Mouse (Mus musculus) bone marrow macrophage, adult 2 months (primary cell): ENCODE measurements around the gene Dclre1a.

Experiments
- CTCF ChIP-seq: IDR thresholded peaks from 2 replicates; pipeline ENCODE4 v1.5.1; 2012; ENCODE audit warnings: low read depth, mild to moderate bottlenecking, low read length, moderate library complexity
- POLR2A ChIP-seq: IDR thresholded peaks from 2 replicates; pipeline ENCODE4 v1.6.1; 2012; ENCODE audit warnings: mild to moderate bottlenecking, low read depth, low read length, borderline replicate concordance

DNA sequence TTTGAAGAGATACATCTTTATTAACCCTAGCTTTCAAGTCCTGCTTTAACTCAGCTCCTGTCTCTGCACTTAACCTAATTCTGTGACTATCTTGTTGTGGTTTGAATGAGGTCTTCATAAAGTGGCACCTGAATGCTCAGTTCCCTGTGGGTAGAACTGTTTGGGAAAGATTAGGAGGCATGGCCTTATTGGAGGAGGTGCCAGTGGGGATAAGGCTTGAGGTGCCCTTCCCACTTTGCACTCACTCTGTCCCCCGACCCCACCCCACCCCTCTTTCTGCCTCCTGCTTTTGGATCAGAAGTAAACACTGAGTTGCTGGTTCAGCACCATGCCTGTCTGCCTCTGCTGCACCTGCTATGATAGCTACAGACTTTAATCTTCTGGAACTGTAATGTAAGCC lies 29.8 kb upstream of the Dclre1a start:
- no peak for TF ChIP-seq CTCF
- TF ChIP-seq POLR2A = no peak
